Mouse (Mus musculus) liver, embryonic 14.5 days (tissue): ENCODE results near the gene Acta2.

Experiments used
- CTCF ChIP-seq: IDR thresholded peaks from 2 replicates; pipeline ENCODE4 v1.5.1; 2016; ENCODE audit warnings: antibody characterized with exemption, low read depth, control low read depth
- EP300 ChIP-seq: IDR thresholded peaks from 2 replicates; pipeline ENCODE4 v1.6.1; 2016; ENCODE audit warnings: antibody characterized with exemption, low read depth

GRCm38 (mm10) chr19:34214136-34214535 is 41.3 kb downstream of the Acta2 start:
- TF ChIP-seq EP300 (no peak), CTCF (no peak)
